Mouse (Mus musculus): ENCODE measurements at regions not wholly inside any gene's neighbourhood (a gene's known extent, or its start where the extent isn't known, plus 50 kb on each side); places are given as distances from the start of the nearest gene placed in this dataset.

- Histone ChIP-seq H3K79me2 (replicated peaks; ENCODE audit: control insufficient read depth, insufficient read depth, low read length) (no peaks in the 10 kb centered on the region), H3K4me3 (no peak overlapping the region), H3K4me1 (ENCODE audit: control insufficient read depth, insufficient read depth, low read length) (no peaks in the 10 kb centered on the region), H3K36me3 (ENCODE audit: control insufficient read depth, insufficient read depth, low read length) (no peaks in the 10 kb centered on the region), H3K9ac (ENCODE audit: low read depth, low read length) (no peak overlapping the region), H3K27ac (no peak overlapping the region), H3K27me3 (ENCODE audit: control insufficient read depth, insufficient read depth, low read length) (no peaks in the 10 kb centered on the region)
- TF ChIP-seq EP300 (IDR thresholded peaks at IDR 0.05; ENCODE audit: insufficient read depth, low read depth, low read length), result no peak
- DNase-seq, result no peak
- intact Hi-C loops (cut with DNase I), result no loop called here
- 51% methylated on average over 5 of the region's 5 CpGs for WGBS
Measured at GRCm38 (mm10) chr1:143258470-143259215, 381.8 kb upstream of the B3galt2 start.

DNA sequence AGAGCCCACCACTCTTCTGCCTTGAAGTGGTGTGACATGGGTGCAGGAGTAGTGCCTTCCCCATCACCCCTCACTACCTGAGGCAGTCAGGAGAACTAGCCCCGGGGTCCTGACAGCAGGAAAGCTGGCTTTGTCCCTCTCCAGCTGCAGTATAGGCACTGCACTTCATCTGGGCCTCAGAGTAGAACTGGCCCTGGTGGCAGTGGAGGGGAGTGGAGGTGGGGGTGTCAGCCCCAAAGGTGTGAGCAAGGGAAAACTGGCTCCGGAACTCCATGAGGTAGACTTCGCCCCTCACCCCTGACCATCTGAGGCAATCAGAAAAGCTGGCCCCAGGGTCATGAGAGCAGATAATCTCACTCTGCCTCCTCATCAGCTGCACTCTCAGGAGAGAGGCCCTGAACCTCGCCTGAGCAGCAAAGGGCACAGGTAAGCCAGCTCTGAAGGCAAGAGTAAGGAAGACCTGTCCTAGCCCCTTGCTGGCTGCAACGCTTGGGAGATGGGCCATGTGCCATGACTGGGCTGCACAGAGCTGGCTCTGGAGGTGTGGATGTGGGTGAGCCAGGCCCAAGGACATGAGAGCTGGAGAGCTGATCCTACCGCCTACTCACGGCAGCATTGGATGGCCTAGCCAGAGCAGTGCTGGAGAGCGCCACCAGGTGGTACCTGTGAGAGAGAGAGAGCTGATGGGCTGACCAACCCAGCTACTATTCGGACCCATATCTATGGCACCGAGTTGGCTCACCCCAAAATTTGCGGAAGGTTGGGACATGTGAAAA lies 377.0 kb upstream of the B3galt2 start:
- H3K79me2 ChIP-seq (replicated peaks; ENCODE audit: control insufficient read depth, insufficient read depth, low read length), result no peaks in the 10 kb centered on the region
- 76% methylated on average over 11 of the region's 11 CpGs for whole genome bisulfite sequencing
- intact Hi-C loops (cut with DNase I), result no loop called here
- H3K4me3 ChIP-seq, result no peak overlapping the region
- no peak overlapping the region for H3K9ac ChIP-seq (ENCODE audit: low read depth, low read length)
- no peaks in the 10 kb centered on the region for H3K36me3 ChIP-seq (ENCODE audit: control insufficient read depth, insufficient read depth, low read length)
- H3K4me1 ChIP-seq (ENCODE audit: control insufficient read depth, insufficient read depth, low read length), result no peaks in the 10 kb centered on the region
- H3K27me3 ChIP-seq (ENCODE audit: control insufficient read depth, insufficient read depth, low read length), result no peaks in the 10 kb centered on the region
- DNase-seq, result no peak
- H3K27ac ChIP-seq, result no peak overlapping the region
- TF ChIP-seq EP300 (IDR thresholded peaks at IDR 0.05; ENCODE audit: insufficient read depth, low read depth, low read length) (no peak), CTCF (IDR thresholded peaks at IDR 0.05) (no peak), POLR2A (IDR thresholded peaks at IDR 0.05; ENCODE audit: insufficient read depth, low read depth, low read length) (no peak)

DNA sequence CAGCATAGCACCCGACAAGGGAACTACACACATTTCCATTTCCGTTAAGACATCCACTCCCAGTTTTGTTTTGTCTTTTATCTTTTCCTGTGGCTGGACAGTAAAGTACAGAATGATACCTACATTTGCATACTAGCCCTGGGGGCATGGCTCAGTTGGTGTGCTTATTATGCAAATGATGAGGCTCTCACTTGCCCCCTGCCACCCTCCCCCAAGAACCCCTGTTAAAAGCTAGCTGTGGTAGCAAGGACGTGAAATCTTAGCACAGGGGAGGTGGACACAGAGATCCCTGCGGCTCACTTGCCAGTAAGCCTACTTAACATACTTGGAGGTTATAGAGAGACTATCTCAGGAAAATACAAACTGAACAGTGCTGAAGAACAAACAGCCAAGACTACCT lies 375.2 kb upstream of the B3galt2 start:
- Histone ChIP-seq H3K9ac (ENCODE audit: low read depth, low read length) (no peak overlapping the region), H3K36me3 (ENCODE audit: control insufficient read depth, insufficient read depth, low read length) (no peaks in the 10 kb centered on the region), H3K27ac (no peak overlapping the region), H3K4me3 (no peak overlapping the region), H3K79me2 (replicated peaks; ENCODE audit: control insufficient read depth, insufficient read depth, low read length) (no peaks in the 10 kb centered on the region), H3K27me3 (ENCODE audit: control insufficient read depth, insufficient read depth, low read length) (no peaks in the 10 kb centered on the region), H3K4me1 (ENCODE audit: control insufficient read depth, insufficient read depth, low read length) (no peaks in the 10 kb centered on the region)
- DNase-seq, result no peak
- WGBS, result 76% methylated on average over 4 of the region's 4 CpGs
- TF ChIP-seq POLR2A (IDR thresholded peaks at IDR 0.05; ENCODE audit: insufficient read depth, low read depth, low read length) (no peak), CTCF (IDR thresholded peaks at IDR 0.05) (no peak), EP300 (IDR thresholded peaks at IDR 0.05; ENCODE audit: insufficient read depth, low read depth, low read length) (no peak)
- intact Hi-C loops (cut with DNase I), result no loop called here

DNA sequence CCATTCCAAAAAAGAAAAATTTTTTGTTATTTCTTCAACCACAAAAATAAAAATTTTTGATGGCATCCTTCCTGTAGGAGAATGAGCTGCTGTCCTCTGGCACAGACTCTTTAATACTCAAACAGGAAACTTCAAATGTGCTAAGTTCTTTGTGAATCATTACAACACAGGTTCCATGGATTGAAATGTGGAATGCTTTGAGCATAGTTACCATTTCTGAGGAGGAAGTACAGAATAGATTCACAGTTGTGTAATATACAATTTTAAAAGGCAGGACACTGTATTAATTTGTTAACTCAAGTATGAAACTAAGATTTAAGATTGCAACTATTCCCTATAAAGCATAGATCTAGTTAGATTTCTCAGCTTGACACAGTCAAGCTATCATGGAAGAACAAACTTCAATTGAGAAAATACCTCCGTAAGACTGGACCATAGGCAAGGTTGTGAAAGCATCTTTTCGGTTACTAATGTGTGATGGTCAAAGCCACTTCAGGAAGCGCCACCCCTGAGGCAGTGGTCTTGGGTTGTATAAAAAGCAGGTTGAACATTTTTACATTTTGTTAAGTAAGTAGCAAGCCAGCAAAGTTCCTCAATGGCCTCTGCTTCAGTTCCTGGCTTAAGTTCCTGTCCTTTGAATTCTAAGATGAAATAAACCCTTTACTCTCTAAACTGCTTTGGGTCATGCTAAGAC lies 354.0 kb upstream of the B3galt2 start:
- Histone ChIP-seq H3K27ac (no peak overlapping the region), H3K4me3 (no peak overlapping the region), H3K4me1 (ENCODE audit: control insufficient read depth, insufficient read depth, low read length) (no peaks in the 10 kb centered on the region), H3K36me3 (ENCODE audit: control insufficient read depth, insufficient read depth, low read length) (no peaks in the 10 kb centered on the region), H3K27me3 (ENCODE audit: control insufficient read depth, insufficient read depth, low read length) (no peaks in the 10 kb centered on the region), H3K79me2 (replicated peaks; ENCODE audit: control insufficient read depth, insufficient read depth, low read length) (no peaks in the 10 kb centered on the region), H3K9ac (ENCODE audit: low read depth, low read length) (no peak overlapping the region)
- TF ChIP-seq EP300 (IDR thresholded peaks at IDR 0.05; ENCODE audit: insufficient read depth, low read depth, low read length) (no peak), POLR2A (IDR thresholded peaks at IDR 0.05; ENCODE audit: insufficient read depth, low read depth, low read length) (no peak), CTCF (IDR thresholded peaks at IDR 0.05) (no peak)
- 92% methylated on average over 3 of the region's 3 CpGs for WGBS
- DNase-seq, result no peak
- intact Hi-C loops (cut with DNase I), result no loop called here

GRCm38 (mm10) chr1:143287448-143287847 lies 353.0 kb upstream of the B3galt2 start:
- Histone ChIP-seq H3K9ac (ENCODE audit: low read depth, low read length) (no peak overlapping the region), H3K27ac (no peak overlapping the region), H3K4me1 (ENCODE audit: control insufficient read depth, insufficient read depth, low read length) (no peaks in the 10 kb centered on the region), H3K79me2 (replicated peaks; ENCODE audit: control insufficient read depth, insufficient read depth, low read length) (no peaks in the 10 kb centered on the region), H3K36me3 (ENCODE audit: control insufficient read depth, insufficient read depth, low read length) (no peaks in the 10 kb centered on the region), H3K27me3 (ENCODE audit: control insufficient read depth, insufficient read depth, low read length) (no peaks in the 10 kb centered on the region), H3K4me3 (no peak overlapping the region)
- intact Hi-C loops (cut with DNase I), result no loop called here
- TF ChIP-seq CTCF (IDR thresholded peaks at IDR 0.05), result no peak
- TF ChIP-seq EP300 (IDR thresholded peaks at IDR 0.05; ENCODE audit: insufficient read depth, low read depth, low read length), result no peak
- no peak for TF ChIP-seq POLR2A (IDR thresholded peaks at IDR 0.05; ENCODE audit: insufficient read depth, low read depth, low read length)
- 64% methylated on average over 2 of the region's 2 CpGs for WGBS
- DNase-seq, result no peak

DNA sequence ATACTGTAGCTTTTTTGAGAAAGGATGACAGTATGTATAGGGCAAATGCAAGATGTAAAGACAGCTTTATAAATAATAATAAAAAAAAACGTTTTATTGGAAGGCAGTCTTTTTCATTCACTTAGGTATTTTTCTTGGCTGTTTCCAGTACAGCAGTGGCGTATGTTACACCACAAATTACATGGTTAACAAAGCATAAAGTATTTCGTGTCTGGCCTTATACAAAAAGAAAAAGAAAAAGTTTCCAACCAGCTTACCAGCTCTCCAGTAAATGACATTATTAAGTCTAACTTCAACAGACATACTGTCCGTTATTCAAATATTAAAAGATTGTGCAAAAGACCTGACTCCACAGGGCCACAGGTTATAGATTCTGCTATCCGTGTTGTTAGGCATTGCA lies 343.9 kb upstream of the B3galt2 start:
- H3K27ac ChIP-seq, result no peak overlapping the region
- no peaks in the 10 kb centered on the region for H3K36me3 ChIP-seq (ENCODE audit: control insufficient read depth, insufficient read depth, low read length)
- intact Hi-C loops (cut with DNase I), result no loop called here
- H3K79me2 ChIP-seq (replicated peaks; ENCODE audit: control insufficient read depth, insufficient read depth, low read length), result no peaks in the 10 kb centered on the region
- no peak overlapping the region for H3K4me3 ChIP-seq
- DNase-seq, result no peak
- TF ChIP-seq CTCF (IDR thresholded peaks at IDR 0.05) (no peak), EP300 (IDR thresholded peaks at IDR 0.05; ENCODE audit: insufficient read depth, low read depth, low read length) (no peak), POLR2A (IDR thresholded peaks at IDR 0.05; ENCODE audit: insufficient read depth, low read depth, low read length) (no peak)
- 67% methylated on average over 5 of the region's 5 CpGs for WGBS
- no peak overlapping the region for H3K9ac ChIP-seq (ENCODE audit: low read depth, low read length)
- no peaks in the 10 kb centered on the region for H3K4me1 ChIP-seq (ENCODE audit: control insufficient read depth, insufficient read depth, low read length)
- H3K27me3 ChIP-seq (ENCODE audit: control insufficient read depth, insufficient read depth, low read length), result no peaks in the 10 kb centered on the region
